Mouse (Mus musculus): ENCODE data around the gene Slc2a6.

Gene Slc2a6

DNA sequence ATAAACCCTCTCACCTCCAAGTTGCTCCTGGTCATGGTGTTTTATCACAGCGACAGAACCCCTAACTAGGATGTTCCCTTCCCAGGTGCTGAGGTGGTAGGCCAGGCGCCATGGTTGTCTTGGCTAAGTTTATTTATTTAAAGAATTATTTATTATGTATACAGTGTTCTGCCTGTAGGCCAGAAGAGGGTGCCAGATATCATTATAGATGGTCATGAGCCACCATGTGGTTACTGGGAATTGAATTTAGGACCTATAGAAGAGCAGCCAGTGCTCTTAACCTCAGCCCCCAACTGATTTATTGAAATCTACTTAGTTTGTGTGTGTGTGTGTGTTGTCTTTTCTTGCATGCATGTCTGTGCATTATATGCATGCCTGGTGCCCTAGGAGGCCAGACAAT, 4.6 kb upstream of the Slc2a6 start:
- no peak for DNase-seq

DNA sequence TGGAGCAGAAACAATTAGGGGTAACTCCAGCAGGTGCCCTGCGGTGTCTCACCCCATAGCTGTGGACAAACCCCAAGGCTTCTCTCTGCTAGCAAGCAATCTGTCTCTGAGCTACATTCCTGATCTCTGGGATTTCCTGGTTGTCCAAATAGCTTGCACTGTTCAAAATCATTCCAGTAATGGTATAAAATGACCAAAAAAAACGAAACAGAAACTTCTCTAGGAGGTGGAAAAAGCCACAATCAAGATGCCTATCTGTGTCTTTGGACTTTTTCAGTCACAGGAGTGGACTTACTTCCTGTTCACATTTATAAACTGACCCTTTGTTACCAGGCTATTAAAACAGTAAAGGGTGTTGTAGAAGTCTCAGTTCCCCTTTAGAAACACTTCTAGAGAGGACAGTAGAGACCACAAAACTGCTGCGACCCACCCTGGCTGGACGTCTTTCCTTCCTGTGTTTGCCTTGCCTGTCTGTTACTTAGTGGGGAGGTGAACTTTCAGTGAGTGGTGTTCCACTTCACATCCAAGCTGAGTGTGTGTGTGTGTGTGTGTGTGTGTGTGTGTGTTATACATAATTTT, 728 bp upstream of the Slc2a6 start:
- no peak for DNase-seq

GRCm38 (mm10) chr2:27026857-27027617, 761 bp downstream of the Slc2a6 start:
- DNase-seq, result no peak

DNA sequence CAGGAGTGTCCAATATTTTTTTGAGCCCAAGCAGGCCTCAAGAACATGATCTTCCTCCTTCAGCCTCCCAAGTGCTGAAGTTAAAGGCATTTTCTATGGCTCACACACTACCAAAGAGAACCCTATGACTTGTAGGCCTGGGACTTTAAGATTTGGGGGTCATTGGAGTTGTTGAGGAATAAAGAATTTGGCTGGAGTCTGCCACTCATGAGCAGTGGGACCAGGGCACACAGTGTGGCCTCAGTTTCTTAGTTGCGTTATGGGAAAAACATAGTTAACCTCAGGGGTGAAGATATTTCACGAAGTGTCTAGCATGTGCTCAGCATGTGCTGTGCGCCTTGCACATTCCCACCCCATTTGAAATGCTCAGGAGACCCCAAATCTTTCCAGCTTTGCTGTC, 1.5 kb downstream of the Slc2a6 start:
- no peak for DNase-seq

DNA sequence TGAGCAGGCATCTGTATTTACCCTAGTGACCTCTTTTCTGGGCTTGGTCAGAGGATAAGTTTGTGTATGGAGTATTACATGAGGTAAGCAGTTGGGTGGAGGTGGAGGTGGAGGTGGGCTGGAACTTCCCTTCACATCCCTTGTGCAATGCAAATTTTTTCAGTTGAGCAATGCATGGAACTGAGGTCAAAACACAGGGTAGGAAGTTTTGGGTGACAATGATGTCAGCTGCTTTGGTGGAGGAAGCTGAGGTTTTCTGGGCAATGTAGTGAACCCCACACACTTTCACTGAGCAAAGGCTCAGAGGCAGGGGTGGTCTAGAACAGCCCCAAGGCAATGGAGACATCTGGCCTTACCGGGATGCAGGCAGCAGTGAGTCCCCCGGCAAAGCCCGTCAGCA, 2.3 kb downstream of the Slc2a6 start:
- DNase-seq, result no peak

GRCm38 (mm10) chr2:27024136-27024535, 3.7 kb downstream of the Slc2a6 start:
- no peak for DNase-seq

GRCm38 (mm10) chr2:27022612-27023011, 5.2 kb downstream of the Slc2a6 start:
- DNase-seq, result no peak

DNA sequence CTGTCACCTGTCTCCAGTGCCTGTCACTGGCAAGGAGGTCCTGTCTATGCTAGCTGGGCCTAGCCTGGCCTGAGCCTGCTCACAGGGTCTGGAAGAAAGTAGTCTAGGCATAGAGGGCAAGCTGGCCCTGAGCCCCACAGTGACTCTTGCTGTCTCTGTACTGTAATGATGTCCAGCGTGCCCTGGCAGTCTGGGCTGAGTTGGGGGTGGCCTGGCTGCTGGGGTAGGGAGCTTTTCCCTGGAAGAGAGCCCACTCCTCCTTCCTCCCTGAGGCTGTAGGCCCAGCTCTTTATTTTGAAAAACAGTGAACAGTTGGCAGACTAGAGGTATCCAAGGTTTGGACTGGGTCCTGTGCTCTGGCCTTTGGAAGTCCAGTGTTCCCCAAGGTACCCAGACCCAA, 6.7 kb downstream of the Slc2a6 start:
- DNase-seq, result no peak

- DNase-seq, result no peak
Observed at GRCm38 (mm10) chr2:27019530-27019929, 8.3 kb downstream of the Slc2a6 start.

DNA sequence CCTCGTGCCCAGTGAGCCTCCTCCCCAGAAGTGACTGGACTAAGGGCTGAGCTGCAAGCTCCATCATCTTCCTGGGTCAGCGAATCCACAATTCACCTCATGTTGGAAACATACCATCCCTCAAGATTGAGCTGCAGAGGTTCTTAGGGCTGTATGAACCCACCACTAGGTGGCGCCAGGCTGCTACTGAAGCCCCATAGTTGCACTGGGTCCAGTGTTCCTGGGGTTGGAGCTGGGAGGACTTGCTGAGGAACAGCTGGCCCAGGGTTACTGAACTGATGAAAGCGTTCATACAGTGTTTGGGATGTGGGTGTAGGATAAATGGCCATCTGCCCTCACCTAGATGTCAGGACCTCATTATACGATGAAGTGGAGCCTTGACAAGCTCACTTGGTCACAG, 10.0 kb downstream of the Slc2a6 start:
- DNase-seq, result peak; percentile 88

- DNase-seq, result peak; percentile 95
Observed at GRCm38 (mm10) chr2:27009714-27010244, 18.0 kb downstream of the Slc2a6 start, which contains the start of gene Cacfd1. Gene Cacfd1, plus strand, starts transcription at chr2:27009926.

GRCm38 (mm10) chr2:27007701-27008100, 20.1 kb downstream of the Slc2a6 start:
- no peak for DNase-seq

DNA sequence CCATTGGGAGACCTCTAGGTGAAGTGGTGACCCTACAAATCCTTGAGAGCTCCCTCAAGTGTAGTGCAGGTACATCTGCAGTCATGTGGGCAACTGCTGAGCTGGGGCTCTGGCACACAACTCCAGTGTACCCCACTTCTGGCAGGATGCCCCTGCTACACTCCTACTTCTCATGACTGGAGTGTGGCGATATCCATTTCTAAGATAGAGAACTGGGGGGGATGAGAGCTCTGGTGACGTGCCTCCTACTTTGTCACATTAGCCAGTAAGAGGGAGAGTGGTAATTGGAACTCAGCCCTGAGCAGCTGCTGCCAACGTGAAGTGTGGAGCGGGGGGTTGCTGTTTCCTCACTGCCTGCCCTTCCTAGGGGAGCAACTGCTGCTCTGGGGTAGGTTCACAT, 21.5 kb downstream of the Slc2a6 start:
- no peak for DNase-seq

GRCm38 (mm10) chr2:26997993-26998392, 29.8 kb downstream of the Slc2a6 start:
- no peak for DNase-seq

DNA sequence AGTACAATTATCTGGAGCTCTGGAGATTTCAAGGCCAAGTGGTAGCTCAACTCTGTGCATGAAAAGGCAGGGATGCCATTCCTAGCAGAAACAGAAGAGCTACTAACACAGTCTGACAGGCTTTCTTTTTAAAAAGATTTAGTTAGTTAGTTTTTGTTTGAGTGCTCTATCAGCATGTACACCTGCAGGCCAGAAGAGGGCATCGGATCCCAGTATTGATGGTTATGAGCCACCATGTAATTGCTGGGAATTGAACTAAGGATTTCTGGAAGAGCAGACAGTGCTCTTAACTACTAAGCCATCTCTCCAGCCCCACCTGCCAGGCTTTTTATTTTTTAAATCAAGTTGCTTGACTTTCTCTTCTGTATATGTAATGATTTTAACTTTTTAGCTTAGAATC, 30.3 kb downstream of the Slc2a6 start:
- DNase-seq, result no peak

DNA sequence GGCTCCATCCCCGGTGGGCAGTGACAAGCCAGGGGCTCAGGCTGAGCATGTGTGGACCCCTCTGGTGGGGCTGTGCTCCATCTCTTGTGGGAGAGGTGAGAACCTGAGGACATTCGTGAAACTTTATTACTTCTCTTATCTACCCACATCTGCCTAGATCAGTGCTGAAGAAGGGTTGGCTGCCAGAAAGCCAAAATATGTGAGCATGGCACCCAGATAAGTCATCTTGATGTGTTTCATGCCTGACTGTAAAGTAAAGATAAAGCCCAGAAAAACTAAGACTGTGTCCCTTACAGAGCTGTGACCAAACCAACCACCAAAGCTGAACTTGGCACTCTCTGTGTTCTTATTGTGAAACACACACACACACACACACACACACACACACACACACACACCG, 33.9 kb downstream of the Slc2a6 start:
- DNase-seq, result no peak

GRCm38 (mm10) chr2:26984640-26985039, 43.2 kb downstream of the Slc2a6 start:
- DNase-seq, result no peak

DNA sequence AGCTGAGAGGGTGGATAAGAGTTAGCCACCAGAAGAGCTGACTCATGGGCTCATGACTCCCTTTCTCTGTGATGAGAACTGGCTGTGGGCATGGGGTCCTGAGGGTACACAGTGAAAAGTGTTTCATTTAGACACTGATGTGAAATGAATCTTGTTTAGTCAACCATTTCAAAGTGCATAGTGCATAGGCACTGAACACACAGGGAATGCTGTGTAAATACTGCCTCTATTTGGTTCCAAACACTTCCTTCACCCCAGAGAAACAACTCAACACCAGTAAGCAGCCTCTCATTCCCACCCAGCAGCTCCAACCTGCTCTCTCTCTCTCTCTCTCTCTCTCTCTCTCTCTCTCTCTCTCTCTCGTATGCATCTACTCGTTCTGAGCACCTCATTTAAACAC, 43.6 kb downstream of the Slc2a6 start:
- no peak for DNase-seq

GRCm38 (mm10) chr2:26980361-26980760, 47.4 kb downstream of the Slc2a6 start:
- DNase-seq, result no peak

- DNase-seq, result no peak
Observed at GRCm38 (mm10) chr2:26973960-26974359, 53.8 kb downstream of the Slc2a6 start.

DNA sequence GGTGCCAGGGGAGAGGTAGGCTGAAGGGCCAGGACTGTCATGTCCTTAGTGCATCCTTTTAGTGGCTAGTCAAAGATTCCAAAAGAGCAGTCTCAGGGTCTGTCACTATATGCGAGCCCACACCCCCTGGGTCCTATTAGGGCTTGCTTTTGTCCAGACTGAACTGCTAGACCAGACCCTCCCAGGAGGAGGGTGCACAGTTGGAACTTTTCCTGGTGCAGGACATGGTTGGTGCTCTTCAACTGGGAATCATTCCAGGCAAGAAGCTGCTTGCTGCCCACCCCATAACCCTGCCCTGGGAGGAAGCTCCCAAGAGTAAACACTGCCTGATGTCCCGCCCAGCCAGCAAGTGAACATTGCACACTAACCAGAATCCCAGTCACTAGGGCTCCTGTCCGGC, 54.7 kb downstream of the Slc2a6 start, which contains the start of gene Adamts13:
TSS of gene Adamts13 (plus strand) at position 301 of the 400 bp plus-strand sequence.
- no peak for DNase-seq

Data from kidney, postnatal 10 days (tissue).